Mouse (Mus musculus): ENCODE results near the gene Cep68. TPM values are rescaled to one million over a fixed set of nuclear protein-coding genes. Genes with fewer than 3 reads are reported as not detected.

The Cep68 gene
- polyA plus RNA-seq, 1 experiment from 2014 or later: 31.0 TPM

GRCm38 (mm10) chr11:20202299-20203011, 46.8 kb downstream of the Cep68 start:
- Histone ChIP-seq H3K9ac (ENCODE audit: low read length) (peak overlapping the region; percentile 100), H3K4me3 (ENCODE audit: control insufficient read depth in 1 of 2, insufficient read depth in 1 of 2, low read depth in 1 of 2, low read length in 2 of 2) (peak overlapping the region; percentile 92 to 100), H3K36me3 (ENCODE audit: control insufficient read depth, insufficient read depth, low read length) (no peaks in the 10 kb centered on the region), H3K4me2 (ENCODE audit: low read length) (peak overlapping the region; percentile 94), H3K27ac (replicated peaks in 1 of 2; ENCODE audit: control insufficient read depth in 1 of 2, insufficient read depth in 1 of 2, low read depth in 2 of 2, low read length in 2 of 2) (peak overlapping the region in 1 of 2 experiments; percentile 99; a peak in 3 of 4 replicates), H3K27me3 (ENCODE audit: control insufficient read depth, insufficient read depth, low read length) (no peaks in the 10 kb centered on the region), H3K9me3 (ENCODE audit: control insufficient read depth, low read length) (no peaks in the 10 kb centered on the region), H3K4me1 (ENCODE audit: control insufficient read depth in 2 of 2, insufficient read depth in 2 of 2, low read length in 2 of 2) (peaks cover 3 to 48% of the 10 kb centered on the region in 2 experiments)
- no peak for ATAC-seq (ENCODE audit: insufficient number of reproducible peaks, insufficient read depth, low FRiP score, low read depth)
- 33% methylated on average over 7 of the region's 7 CpGs for WGBS

GRCm38 (mm10) chr11:20201661-20202101, 47.5 kb downstream of the Cep68 start:
- ATAC-seq (ENCODE audit: insufficient number of reproducible peaks, insufficient read depth, low FRiP score, low read depth): peak; percentile 27
- no peaks in the 10 kb centered on the region for H3K27me3 ChIP-seq (ENCODE audit: control insufficient read depth, insufficient read depth, low read length)
- H3K27ac ChIP-seq (replicated peaks in 1 of 2; ENCODE audit: control insufficient read depth in 1 of 2, insufficient read depth in 1 of 2, low read depth in 2 of 2, low read length in 2 of 2): peak overlapping the region; percentile 96 to 99
- H3K9me3 ChIP-seq (ENCODE audit: control insufficient read depth, low read length): no peaks in the 10 kb centered on the region
- H3K4me1 ChIP-seq (ENCODE audit: control insufficient read depth in 2 of 2, insufficient read depth in 2 of 2, low read length in 2 of 2): peaks cover 3 to 41% of the 10 kb centered on the region in 2 experiments
- H3K9ac ChIP-seq (ENCODE audit: low read length): peak overlapping the region; percentile 100
- WGBS: under 1% methylated on average over 40 of the region's 40 CpGs
- H3K4me3 ChIP-seq (ENCODE audit: control insufficient read depth in 1 of 2, insufficient read depth in 1 of 2, low read depth in 1 of 2, low read length in 2 of 2): peak overlapping the region; percentile 92 to 100
- peak overlapping the region; percentile 94 for H3K4me2 ChIP-seq (ENCODE audit: low read length)
- no peaks in the 10 kb centered on the region for H3K36me3 ChIP-seq (ENCODE audit: control insufficient read depth, insufficient read depth, low read length)

GRCm38 (mm10) chr11:20200713-20201575, 48.3 kb downstream of the Cep68 start, which contains the start of gene Rab1a:
Gene Rab1a (plus strand): TSS chr11:20201432.
- Histone ChIP-seq H3K27ac (replicated peaks in 1 of 2; ENCODE audit: control insufficient read depth in 1 of 2, insufficient read depth in 1 of 2, low read depth in 2 of 2, low read length in 2 of 2) (peak within 1 kb of the TSS; percentile 96 to 99), H3K27me3 (ENCODE audit: control insufficient read depth, insufficient read depth, low read length) (no peaks in the 10 kb centered on the region), H3K4me2 (ENCODE audit: low read length) (peak within 1 kb of the TSS; percentile 94), H3K9ac (ENCODE audit: low read length) (peak within 1 kb of the TSS; percentile 100), H3K9me3 (ENCODE audit: control insufficient read depth, low read length) (no peaks in the 10 kb centered on the region), H3K4me1 (ENCODE audit: control insufficient read depth in 2 of 2, insufficient read depth in 2 of 2, low read length in 2 of 2) (peaks cover 8 to 39% of the 10 kb centered on the region in 2 experiments), H3K36me3 (ENCODE audit: control insufficient read depth, insufficient read depth, low read length) (no peaks in the 10 kb centered on the region), H3K4me3 (ENCODE audit: control insufficient read depth in 1 of 2, insufficient read depth in 1 of 2, low read depth in 1 of 2, low read length in 2 of 2) (peak within 1 kb of the TSS; percentile 92 to 100)
- ATAC-seq (ENCODE audit: insufficient number of reproducible peaks, insufficient read depth, low FRiP score, low read depth): peak; percentile 96
- WGBS: under 1% methylated on average over 46 of the region's 54 CpGs

DNA sequence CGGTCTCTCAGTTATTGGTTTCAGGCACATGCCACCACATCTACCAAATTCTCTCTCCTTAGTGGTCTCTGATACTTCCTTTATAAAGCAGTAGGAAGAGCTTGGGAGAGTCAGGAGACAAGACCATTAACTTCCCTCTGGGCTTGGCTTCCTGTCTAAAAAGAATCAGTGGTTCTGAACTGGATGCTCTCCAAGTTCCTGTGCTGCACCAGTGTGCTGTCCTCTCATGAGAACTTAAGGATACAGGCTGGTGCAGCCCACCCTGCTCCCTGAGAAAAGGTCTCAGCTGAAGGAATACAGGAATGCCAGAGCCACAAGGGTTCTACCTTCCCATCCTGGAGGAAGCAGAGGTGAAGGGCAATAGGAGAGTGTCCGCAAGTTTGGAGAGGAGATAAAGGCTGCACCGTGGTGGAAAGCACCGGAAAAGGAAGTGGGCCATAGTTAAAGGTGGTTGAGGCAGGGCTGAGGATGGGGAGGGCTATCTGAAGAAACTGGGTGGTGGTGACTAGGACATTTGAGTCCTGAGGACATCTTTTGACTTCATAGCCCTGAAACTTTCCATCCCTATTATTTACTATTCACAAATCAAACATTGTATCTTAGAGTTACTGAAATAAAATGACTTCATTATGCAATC, 56.0 kb downstream of the Cep68 start:
- Histone ChIP-seq H3K27ac (replicated peaks in 1 of 2; ENCODE audit: control insufficient read depth in 1 of 2, insufficient read depth in 1 of 2, low read depth in 2 of 2, low read length in 2 of 2) (no peak overlapping the region), H3K4me3 (ENCODE audit: control insufficient read depth in 1 of 2, insufficient read depth in 1 of 2, low read depth in 1 of 2, low read length in 2 of 2) (no peak overlapping the region), H3K4me2 (ENCODE audit: low read length) (no peak overlapping the region), H3K9me3 (ENCODE audit: control insufficient read depth, low read length) (no peaks in the 10 kb centered on the region), H3K4me1 (ENCODE audit: control insufficient read depth in 2 of 2, insufficient read depth in 2 of 2, low read length in 2 of 2) (peaks cover 5% of the 10 kb centered on the region in 2 experiments; a peak in 2 of 4 replicates), H3K9ac (ENCODE audit: low read length) (no peak overlapping the region), H3K27me3 (ENCODE audit: control insufficient read depth, insufficient read depth, low read length) (no peaks in the 10 kb centered on the region), H3K36me3 (ENCODE audit: control insufficient read depth, insufficient read depth, low read length) (no peaks in the 10 kb centered on the region)
- WGBS: 64% methylated on average over 4 of the region's 4 CpGs
- ATAC-seq (ENCODE audit: insufficient number of reproducible peaks, insufficient read depth, low FRiP score, low read depth): no peak

DNA sequence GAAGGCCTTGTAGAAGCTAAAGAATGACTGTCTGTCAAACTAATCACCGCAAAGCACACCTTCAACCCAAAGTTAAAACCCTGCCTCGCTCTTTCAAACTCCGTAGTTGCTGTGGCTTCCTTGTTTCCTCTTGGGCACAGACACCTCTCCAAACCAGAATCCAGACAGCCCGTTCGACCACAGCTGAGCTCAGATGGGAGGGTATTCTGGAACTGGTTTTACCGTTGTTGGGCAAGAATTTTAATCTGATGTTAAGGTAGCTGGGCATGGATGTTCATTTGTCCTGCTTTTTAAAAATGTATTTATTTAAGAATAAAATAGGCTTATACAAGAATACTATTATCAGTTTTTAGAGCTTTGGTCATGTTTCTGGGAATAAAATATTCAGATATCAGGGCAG, 62.0 kb downstream of the Cep68 start:
- no peak overlapping the region for H3K9ac ChIP-seq (ENCODE audit: low read length)
- WGBS: 79% methylated on average over 6 of the region's 6 CpGs
- no peaks in the 10 kb centered on the region for H3K27me3 ChIP-seq (ENCODE audit: control insufficient read depth, insufficient read depth, low read length)
- no peaks in the 10 kb centered on the region for H3K9me3 ChIP-seq (ENCODE audit: control insufficient read depth, low read length)
- no peaks in the 10 kb centered on the region for H3K4me1 ChIP-seq (ENCODE audit: control insufficient read depth in 2 of 2, insufficient read depth in 2 of 2, low read length in 2 of 2)
- no peak overlapping the region for H3K27ac ChIP-seq (replicated peaks in 1 of 2; ENCODE audit: control insufficient read depth in 1 of 2, insufficient read depth in 1 of 2, low read depth in 2 of 2, low read length in 2 of 2)
- H3K4me2 ChIP-seq (ENCODE audit: low read length): no peak overlapping the region
- H3K36me3 ChIP-seq (ENCODE audit: control insufficient read depth, insufficient read depth, low read length): no peaks in the 10 kb centered on the region
- no peak for ATAC-seq (ENCODE audit: insufficient number of reproducible peaks, insufficient read depth, low FRiP score, low read depth)
- no peak overlapping the region for H3K4me3 ChIP-seq (ENCODE audit: control insufficient read depth in 1 of 2, insufficient read depth in 1 of 2, low read depth in 1 of 2, low read length in 2 of 2)

Other genes with a start within 250 kb of the Cep68 start
- 48.9 and 51.5 TPM in 2 replicates for gene Actr2, start 136.5 kb downstream of the Cep68 start, polyA plus RNA-seq (2014; fragmentation: Nextera tagmentation; extraction: Ambion mirVana)
- 193 and 198 TPM in 2 replicates for gene Rab1a, start 48.0 kb downstream of the Cep68 start, polyA plus RNA-seq (2014; fragmentation: Nextera tagmentation; extraction: Ambion mirVana)
- gene Slc1a4, start 83.3 kb upstream of the Cep68 start, polyA plus RNA-seq (2014; fragmentation: Nextera tagmentation; extraction: Ambion mirVana): 6.3 and 7.5 TPM in 2 replicates

Measured in heart, embryonic 14.5 days (tissue).